Mouse (Mus musculus): Measurements from ENCODE around the gene Kif16b.

DNA sequence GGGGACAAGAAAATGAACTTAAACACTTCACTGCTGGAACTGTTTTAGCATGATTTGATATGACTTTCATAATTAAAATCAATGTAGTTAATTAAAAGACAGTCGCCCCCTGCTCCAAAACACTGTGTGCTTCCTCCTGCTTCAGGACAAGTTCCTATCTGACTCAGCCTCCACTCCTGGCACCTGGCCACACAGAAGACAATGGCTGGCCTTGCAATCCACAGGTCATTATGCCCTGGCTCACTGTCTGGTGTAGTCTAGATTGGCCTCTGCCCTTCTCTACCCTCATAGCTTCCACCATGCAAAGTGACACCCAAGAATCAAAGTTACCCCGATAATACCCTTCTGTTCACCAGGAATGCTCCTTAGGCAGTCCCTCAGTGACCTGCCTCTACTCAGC is 26.8 kb downstream of the Kif16b start:
- TF ChIP-seq HCFC1 (IDR thresholded peaks at IDR 0.05; ENCODE audit: low read depth, low read length) (no peak), E2F4 (IDR thresholded peaks at IDR 0.05; ENCODE audit: borderline replicate concordance, low read depth, low read length) (no peak)
